Mouse (Mus musculus) mammary gland, adult 2 months (tissue): ENCODE measurements around the gene Gm20671. TPM values are rescaled to one million over a fixed set of nuclear protein-coding genes. Genes with fewer than 3 reads are reported as not detected.

Source experiments
- polyA plus RNA-seq: library from polyadenylated mRNA; depleted of rRNA; stranded (reverse); fragments of >200 nt; gene quantifications from 2 replicates; pipeline ENCODE4 v1.2.3, GENCODE M21; 2012; ENCODE audit warnings: low replicate concordance; rRNA removed

The Gm20671 gene
- 8.8 and 24.5 TPM in 2 replicates for polyA plus RNA-seq

GRCm38 (mm10) chr5:32827009-32827408 is at the start of gene Gm20671:
Gene Gm20671 (minus strand): TSS chr5:32827109.

GRCm38 (mm10) chr5:32863253-32864228 is 36.6 kb upstream of the Gm20671 start, which contains the start of gene Depdc5:
Gene Depdc5 (plus strand): TSS chr5:32863701.

GRCm38 (mm10) chr5:32853731-32854507 is 27.0 kb upstream of the Gm20671 start, which contains the start of gene Prr14l:
Gene Prr14l (minus strand): TSS chr5:32854256.

GRCm38 (mm10) chr5:32785313-32785915 is 41.5 kb downstream of the Gm20671 start, which contains the start of gene Pisd:
Gene Pisd (minus strand): TSS chr5:32785646.

Other genes starting within 250 kb of the Gm20671 start
- 1.9 and 2.8 TPM in 2 replicates for gene Yes1, start 215.9 kb downstream of the Gm20671 start, polyA plus RNA-seq
- 63.1 and 72.0 TPM in 2 replicates for gene Pisd, start 41.5 kb downstream of the Gm20671 start, polyA plus RNA-seq
- gene Prr14l, start 27.1 kb upstream of the Gm20671 start, polyA plus RNA-seq: 12.1 and 23.9 TPM in 2 replicates
- gene Depdc5, start 36.6 kb upstream of the Gm20671 start, polyA plus RNA-seq: 10.6 and 15.1 TPM in 2 replicates
- gene Ywhah, start 191.7 kb upstream of the Gm20671 start, polyA plus RNA-seq: 96.2 and 111 TPM in 2 replicates